Mouse (Mus musculus): ENCODE results near the gene Cyp26b1.
A peak's percentile ranks its signal among the peaks of the same experiment; 100 is the strongest.
"Not testable (repeated sequence)": the region's sequence is repeated elsewhere in the genome, so short reads cannot be mapped to it uniquely, and the experiment has no call there.

Gene Cyp26b1

DNA sequence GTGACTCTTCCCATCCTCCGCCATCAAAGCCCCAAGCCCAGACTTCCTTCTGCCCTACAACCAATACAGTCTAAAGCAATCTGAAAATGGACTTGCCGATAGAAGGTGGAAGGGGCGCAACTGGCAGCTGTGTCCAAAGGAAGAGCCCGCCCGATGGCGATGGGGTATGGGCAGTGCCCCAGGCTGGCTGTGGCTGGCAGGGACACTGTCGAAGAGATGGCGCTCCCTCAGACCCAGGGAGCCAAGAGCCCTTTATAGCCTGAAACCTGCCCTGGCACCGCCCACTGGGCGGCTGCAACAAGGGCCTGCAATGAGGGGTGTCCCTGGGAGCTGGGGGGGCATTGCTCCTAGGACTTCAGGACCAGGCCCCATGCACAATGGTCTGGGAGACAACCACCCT, at the start of gene Cyp26b1:
Gene Cyp26b1 (minus strand): TSS at position 216 of the 400 bp plus-strand sequence.
- no peak for DNase-seq (ENCODE audit: low read depth, low spot score)

DNA sequence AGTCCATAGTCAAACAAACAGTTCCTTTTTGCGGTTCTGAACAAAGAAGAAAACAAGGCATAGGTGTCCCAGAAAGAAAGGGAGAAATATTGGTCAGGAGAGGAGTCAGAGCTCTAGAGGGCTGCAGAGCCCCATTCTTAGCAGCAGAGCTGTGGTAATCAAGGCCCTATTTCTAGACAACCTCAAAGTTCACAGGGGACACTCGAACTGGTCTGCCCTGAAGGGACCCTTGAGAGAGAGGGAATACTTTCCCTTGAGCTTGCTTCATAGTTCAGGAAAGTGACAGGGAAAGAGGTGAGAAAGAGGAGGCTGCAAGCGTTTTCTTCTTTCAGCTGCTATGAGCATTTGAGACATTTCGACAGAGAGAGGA, 47.3 kb upstream of the Cyp26b1 start:
- DNase-seq (ENCODE audit: low read depth, low spot score) = no peak

DNA sequence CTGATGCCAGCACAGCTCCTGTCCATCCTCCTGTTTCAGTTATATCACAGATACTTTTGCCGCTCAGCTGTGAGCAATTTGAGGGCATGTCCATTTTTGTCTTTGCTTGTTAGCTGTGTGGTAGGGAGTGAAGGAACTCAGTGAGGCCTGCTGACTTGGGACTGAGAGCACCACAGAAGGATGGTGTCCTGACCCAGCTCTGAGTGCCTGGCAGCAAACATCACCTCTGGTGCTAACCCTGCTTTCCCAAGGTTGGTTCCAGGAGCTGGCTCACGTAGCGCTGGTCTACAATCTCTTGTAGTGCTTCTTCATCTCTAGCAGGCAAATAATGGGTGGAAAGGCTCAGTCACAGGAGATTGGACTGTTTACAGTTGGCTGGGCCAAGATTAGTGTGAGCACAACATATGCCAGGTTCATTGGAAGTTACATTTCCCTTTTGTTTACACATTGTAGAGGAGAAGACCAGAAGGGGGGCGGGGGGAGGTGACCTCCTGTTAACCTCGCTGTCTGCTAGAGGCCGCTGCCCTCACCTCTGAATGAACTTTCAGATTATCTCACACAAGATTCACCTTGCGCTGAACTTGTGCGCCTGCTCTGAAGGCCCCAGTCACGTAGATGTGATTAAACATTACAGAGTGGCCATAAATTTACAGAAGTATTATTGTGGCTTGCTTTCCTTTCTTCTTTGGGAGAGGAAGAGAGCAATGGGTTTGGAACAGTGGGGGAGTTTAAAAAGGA, 46.8 kb upstream of the Cyp26b1 start:
- peak; percentile 43 for DNase-seq (ENCODE audit: low read depth, low spot score)

DNA sequence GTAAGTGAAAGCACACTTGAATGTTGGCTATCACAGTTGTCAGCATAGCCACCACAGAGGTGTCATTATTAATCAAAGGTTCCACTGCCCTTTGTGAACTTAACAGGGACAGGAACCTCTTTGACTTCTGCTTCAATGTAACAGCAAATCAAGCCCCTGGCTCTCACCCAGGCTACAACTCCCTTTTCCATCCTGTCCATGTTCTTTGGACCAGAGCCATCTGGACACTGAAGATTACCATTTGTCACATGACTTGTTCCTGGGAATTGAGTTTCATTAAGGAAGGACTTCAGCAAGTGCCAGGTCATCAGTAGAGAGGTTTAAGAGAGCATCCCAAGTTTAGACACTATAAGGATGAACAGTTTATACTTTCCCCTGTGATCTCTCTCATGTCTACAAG, 44.5 kb upstream of the Cyp26b1 start:
- DNase-seq (ENCODE audit: low read depth, low spot score) = no peak

DNA sequence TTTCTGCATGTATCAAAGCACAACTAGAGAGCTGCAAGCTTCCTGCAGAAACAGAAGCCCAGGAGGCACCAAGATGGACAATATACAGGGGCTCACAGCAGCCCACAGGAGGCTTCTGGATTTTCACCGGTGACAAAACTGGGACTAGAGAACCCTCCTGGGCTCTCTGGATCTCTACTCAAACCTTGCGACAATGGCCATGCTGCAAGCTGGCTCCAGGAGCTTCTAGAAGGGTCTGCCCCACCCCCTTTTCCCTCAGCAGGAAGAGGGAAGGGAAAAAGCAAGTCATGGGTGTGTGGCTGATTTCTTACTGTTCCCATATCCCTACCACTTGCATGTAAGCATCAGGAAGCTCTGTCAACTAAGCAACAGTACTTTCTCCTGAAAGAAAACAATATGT, 37.9 kb upstream of the Cyp26b1 start:
- DNase-seq (ENCODE audit: low read depth, low spot score) = no peak

DNA sequence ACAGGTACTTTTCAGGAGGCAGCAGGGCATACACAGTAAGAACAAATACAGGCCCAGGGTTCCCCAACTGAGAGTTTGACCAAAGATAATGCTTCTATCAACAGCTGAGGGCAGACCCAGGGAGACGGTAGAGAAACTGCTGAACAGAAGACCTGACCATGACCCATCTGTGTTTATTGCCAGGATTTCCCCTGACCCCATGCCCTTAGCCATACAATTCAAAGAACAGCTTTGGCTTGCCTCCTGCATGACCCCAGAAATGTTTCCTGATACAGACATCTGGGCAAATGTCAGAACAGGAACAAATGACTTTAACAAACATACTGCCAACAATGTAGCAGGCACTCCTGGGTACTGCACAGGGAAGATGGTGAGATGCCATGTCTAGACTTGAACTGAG, 36.6 kb upstream of the Cyp26b1 start:
- peak; percentile 30 for DNase-seq (ENCODE audit: low read depth, low spot score)

DNA sequence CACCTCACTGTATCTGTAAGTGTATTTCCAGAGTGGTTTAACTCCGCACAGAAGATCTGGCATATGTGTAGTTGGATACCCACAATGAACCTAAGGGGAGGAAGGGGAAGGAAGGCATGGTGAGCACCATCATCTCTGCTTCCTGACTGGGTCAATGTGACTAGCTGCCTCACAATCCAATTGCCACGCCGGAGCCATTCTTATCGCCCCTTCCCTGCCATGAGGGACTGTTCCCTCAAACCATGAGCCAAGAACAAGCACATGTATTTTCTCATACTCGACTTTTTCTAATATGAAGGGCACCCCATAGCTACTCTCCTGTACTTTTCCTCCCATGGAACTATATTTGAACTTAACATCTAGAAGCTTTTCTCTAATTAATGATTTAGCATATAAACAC, 35.1 kb upstream of the Cyp26b1 start:
- no peak for DNase-seq (ENCODE audit: low read depth, low spot score)

DNA sequence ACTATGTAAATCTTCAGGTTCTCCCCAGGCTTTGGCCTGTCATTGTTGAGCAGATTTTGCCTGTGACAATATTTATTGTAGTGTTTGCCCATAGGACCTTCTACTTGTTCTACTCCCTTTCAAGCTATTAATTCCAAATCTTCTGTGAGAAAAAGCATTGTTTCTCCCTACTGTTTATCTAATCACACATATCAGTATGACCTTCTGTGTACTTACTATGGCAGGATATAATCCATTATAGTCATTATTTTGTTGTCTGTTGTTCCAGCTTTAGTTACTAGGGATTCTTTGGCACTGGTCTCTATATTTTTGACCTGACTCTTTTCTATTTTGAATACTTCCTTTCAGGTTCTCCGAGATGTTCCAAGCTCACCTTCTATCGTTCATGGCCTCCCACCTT, 32.7 kb upstream of the Cyp26b1 start:
- no peak for DNase-seq (ENCODE audit: low read depth, low spot score)

DNA sequence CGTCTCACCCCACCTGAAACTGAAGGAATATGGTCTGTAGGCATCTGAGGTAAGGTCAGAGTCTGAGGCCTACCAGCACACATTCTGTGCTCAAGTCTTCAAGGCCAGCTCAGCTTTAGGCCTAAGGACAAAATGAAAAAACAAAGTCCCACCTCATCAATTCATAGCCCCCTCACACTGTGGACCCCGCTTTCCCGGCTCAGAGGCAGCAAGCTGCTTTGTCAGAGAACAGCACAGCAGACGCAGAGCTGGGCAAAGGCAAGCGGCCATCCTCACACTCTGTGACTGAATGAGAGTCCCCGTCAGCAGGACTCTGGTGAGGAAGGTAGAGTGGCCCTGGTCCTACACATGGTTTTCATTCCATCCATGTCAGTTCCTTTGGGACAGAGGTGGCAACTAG, 25.5 kb upstream of the Cyp26b1 start:
- no peak for DNase-seq (ENCODE audit: low read depth, low spot score)

DNA sequence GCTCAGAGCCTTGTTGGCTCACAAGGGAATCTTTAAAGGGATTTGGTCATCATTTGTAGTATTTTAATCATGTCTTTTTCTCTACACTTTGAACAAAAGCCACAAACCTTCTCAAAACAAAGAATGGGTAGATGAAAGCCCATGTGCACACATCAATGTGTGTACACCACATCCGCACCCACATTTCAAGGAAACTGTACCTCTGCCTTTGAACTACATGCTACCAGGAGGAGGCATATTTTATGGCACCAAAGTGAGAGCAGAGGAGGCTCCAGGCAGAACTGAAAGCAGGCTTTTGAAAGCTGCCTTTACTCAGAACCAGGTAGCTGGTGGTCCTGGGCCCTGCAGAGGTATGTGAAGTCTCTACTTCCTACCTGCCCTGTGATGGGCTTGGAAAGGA, 23.3 kb upstream of the Cyp26b1 start:
- DNase-seq (ENCODE audit: low read depth, low spot score) = no peak

DNA sequence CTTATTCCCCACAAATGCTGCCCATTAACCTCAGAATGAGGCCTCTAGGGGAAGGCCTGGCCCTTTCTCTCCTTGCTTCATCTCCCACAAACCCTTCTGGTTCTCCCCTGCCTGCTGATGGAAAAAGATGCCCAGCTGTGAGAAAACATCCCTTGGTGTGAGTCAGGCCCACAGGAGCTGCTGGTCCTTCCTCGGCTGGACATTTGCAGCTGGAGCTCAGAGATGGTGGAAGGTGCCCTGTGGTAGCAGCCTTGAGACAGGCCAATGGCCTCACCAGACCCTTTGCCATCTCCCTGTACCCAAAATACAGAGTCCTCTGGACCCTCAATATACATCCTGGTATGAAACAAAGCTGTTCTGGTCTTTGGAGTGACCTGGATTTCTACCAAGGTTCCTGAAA, 22.9 kb upstream of the Cyp26b1 start:
- DNase-seq (ENCODE audit: low read depth, low spot score) = no peak

DNA sequence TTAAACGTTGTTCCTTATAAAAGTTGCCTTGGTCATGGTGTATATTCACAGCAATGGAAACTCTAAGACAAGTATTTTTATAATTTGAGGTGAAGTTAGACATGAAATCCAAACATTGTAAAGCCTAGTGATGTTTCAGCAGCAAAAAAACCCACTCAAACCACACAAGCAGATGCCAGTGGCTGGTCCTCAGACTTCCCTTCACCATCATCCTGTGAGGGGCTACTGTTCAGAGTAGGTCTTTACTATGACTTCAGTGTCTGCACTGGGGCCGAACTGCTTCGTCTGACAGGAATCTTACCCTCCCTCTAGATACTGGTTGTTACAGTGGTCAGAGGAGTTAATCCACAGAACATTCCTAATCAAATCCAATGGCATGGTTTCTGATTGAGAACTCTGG, 19.9 kb upstream of the Cyp26b1 start:
- DNase-seq (ENCODE audit: low read depth, low spot score) = no peak

DNA sequence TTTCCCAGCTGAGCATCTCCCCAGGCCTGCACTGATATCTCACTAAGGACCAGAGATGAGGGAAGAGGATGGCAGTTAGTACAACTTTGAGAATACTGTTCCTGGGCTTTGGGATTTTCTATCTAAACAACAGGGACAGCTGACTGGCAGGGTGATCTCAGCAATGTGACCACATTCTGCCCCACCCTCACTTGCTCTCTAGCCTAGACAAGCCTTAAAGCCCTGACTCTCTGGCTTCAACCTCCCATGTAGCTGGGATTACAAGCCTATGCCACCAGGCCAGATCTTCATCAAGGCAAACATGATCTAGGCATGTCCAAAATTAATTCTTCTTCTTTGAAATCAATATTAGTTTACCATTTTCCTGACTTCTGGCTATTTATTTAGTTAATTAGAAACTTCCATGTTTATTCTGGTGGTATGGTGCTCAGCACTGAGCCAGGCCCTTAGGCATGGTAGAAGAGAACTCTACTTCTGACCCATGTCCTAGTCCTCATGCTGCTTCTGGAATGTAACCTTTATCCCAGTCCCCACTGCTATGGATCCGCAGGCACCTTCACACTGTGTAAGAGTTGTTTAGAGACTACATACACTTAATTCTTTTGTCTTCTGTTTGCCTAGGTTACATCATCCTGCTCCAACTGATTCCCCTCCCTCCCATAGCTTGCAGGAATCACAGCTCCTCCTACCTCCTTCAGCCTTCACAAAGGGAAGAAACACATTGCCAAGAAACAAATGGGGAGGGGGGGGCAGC, 7.6 kb upstream of the Cyp26b1 start:
- DNase-seq (ENCODE audit: low read depth, low spot score) = no peak

DNA sequence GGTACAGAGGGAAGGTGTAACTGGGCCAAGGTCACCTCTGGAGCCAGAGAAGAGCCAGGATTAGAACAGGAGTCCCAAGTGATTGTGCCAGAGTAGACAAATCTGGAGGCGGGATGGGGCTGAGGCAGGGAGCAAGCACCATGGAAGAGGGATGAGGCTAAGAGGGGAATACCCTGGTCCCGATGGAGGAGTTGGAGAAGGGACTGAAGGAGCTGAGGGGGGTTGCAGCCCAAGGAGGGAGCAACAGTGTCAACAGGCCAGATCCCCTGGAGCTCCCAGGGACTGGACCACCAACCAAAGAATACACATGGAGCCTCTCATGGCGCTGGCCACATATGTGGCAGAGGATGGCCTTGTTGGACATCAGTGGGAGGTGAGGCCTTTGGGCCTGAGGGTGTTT, 5.6 kb upstream of the Cyp26b1 start:
- not testable (repeated sequence) for DNase-seq (ENCODE audit: low read depth, low spot score)

DNA sequence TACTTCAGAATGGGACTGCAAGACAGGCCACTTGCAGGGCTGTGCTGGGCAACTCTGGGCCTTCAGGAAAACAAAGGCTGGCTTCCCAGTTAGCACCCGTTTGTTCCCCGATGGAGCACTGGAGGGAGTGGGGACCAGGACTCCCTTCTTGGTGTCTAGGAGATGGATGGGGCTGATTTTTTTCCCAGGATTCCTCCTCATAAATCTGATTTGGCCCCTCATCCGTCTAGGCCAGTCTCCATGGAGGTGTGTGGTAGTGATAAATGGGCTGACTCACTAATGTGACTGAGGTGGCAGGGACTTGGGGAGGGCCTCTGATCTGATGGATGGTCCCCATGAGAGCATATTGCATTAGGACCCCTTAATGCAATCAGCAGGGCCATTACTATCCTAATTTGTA, 5.0 kb upstream of the Cyp26b1 start:
- DNase-seq (ENCODE audit: low read depth, low spot score) = no peak

DNA sequence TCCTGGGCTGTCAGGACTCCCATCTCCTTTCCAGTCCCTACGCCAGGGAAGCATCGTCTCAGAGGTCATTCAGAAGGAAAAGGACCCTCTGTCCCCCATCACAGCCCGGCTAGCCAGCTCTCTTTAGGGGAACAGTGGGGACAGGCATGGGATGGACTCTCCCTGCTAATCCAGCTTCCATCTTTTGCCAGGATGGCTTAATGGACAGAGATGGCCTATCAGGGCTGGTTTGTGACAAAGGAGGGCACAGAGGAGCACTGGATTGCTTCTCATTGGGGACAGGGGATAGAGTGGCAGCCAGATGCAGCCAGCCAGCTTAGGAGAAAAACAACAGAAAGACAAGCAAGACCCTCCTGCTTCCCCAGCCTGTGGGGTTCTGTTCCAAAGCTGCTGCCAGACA, 918 bp upstream of the Cyp26b1 start:
- no peak for DNase-seq (ENCODE audit: low read depth, low spot score)

DNA sequence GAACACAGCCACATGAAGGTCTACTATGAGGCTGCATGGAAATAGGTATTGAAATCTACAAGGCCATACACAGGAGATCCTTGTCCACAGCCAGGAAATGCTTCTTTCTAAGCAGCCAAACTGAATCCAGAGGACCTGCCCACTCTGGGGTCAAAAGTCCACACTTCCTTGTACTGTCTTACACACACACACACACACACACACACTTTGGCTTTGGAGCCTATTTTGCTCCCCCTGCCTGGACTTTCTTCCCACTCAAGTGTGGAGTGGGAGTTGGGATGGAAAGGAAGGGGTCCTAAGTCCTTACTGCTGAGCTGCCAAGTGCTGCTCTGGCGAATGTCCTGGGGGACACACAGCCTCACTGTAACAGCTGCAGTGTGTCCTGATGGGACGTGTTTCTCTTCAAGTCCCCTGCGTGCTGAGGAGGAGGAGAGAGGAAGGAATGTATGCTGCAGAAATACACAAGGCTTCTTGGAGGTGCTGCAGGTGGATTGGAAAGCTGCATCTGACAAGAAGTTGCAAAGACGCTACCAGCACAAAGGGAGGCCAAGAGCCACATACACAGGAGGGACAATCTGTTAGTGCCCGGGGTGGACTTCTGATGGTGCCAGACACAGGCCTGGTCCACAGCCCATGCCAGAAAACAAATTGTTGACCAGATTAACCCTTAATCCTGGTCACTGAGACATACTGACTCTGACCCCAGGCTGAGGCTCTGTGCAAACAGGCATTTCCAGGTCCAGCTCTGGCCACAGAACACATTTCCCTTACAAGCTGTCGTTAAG, 2.6 kb downstream of the Cyp26b1 start:
- DNase-seq (ENCODE audit: low read depth, low spot score) = no peak

DNA sequence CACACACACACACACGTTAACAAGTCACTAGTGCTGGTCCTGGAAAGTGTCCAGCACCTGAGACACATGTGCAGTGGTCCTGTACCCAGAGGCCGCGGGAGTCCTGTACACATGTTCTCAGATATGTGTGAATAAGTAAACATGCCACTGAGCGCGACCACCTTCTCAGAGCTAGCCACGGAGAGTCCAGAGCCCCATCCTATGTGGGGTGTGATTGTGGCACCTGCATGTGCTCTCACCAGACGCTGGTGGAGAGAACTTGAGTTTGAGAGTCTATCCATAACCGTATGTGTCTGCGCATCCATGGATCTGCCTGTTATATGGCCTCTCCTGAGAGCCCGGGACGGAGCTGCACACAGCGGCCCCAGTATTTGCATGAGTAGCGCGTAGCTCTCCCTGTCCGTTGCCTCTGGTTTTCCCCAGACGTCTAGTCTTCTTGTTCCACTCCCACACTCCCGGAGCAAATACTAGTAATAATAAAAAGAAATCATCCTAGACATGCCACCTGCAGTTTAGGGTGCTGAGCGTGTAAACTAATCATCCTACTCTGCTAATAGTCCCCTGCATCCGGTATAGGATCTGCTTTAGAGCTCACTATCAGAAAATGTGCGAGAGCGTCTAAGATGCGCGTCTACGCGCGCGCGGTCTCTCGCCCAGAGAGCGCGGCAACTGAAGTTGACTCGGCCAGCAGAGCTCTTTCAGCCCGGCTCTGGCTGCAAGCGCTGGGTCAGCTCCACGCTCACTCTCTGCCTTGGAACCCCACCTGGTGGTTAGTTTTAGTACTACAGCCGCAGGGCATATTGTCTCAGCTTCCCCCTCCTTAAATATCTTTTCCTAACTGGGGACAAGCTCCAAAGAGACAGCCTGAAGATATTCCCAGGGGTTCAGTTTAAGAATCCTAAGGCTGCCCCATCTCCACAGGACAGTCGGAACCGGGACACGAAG, 3.7 kb downstream of the Cyp26b1 start:
- DNase-seq (ENCODE audit: low read depth, low spot score) = peak; percentile 91

DNA sequence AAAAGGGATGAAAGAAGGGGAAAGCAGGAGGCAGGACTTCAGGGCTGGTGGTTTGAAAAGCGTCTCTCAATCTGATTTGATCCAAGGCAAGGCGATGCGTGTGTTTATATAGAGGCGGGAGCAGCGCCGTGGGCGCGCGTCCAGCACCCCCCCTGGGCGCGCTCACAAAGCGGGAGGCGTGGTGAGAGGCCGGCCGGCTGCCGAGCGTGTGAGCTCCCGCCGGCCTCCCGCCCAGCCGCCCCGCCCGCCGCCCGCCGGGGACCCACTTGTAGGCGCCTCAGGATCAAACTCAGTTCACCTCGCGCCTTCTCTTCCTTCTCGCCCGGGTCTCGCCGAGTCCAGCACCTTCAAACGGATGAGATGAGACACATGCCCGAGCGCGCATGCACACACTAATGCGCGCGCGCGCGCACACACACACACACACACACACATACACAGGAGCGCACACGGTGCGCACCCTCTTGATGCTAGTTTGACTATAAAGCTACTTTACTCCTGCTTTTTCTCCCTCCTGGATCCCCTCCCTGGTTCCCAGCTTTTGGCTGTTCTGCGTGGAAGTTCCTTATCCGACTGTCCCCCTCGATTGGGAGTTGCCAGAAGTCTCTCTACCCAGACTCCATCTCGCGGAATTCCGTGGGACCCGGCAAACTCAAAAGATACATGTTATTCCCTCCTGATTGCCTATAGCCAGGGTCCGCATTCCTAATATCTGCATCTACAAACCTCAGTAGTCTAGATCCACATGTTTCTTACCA, 4.6 kb downstream of the Cyp26b1 start:
- DNase-seq (ENCODE audit: low read depth, low spot score) = no peak

DNA sequence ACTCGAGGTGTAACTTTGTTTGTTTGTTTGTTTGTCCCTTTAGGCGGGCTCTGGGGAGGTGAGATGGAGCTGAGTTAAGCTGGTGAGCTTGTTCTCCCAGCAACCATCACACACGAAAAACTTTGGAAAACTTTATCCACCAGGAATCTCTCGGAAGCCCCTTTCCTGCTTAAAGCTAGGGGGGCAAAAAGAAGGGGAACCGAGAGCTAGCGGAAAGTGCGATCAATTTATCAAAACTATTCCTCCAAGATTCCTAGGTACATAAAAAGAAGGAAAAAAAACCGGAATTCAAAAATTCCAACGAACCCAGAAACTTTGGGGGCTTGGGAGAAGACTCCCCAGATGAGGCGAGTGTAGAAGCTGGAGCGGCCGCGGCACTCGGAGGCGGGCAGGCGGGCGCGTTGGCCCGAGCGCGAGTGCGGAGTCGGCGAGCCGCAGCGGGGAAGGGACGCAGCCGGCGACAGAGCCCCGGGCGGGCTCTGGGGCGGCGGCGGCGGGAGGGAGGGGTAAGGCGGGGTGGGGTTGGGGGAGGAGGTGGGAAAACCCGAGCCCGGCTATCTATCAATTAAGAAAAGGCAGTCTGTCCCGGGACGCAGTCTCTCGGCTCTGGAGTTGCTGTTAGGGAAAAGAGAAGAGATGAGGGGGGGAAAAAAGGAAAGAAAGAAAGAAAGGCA, 5.3 kb downstream of the Cyp26b1 start:
- DNase-seq (ENCODE audit: low read depth, low spot score) = no peak

All from mesoderm, embryonic 11.5 days (tissue).